Mouse (Mus musculus) erythroblast, embryonic 14.5 days (primary cell): ENCODE data around the gene Zbtb24. TPM values are rescaled to one million over a fixed set of nuclear protein-coding genes. Genes with fewer than 3 reads are reported as not detected.
"Not testable (repeated sequence)": the region's sequence is repeated elsewhere in the genome, so short reads cannot be mapped to it uniquely, and the experiment has no call there.

Experiments used
- H3K27me3 ChIP-seq: 2 replicates; pipeline ENCODE4 v1.6.1; 2012; ENCODE audit warnings: inconsistent platforms; ENCODE audit not compliant: control insufficient read depth
- H3K36me3 ChIP-seq: 2 replicates; pipeline ENCODE4 v1.6.1; 2012; ENCODE audit warnings: mild to moderate bottlenecking, inconsistent platforms; ENCODE audit not compliant: control insufficient read depth
- H3K4me1 ChIP-seq: 2 replicates; pipeline ENCODE4 v1.6.1; 2012; ENCODE audit warnings: inconsistent platforms; ENCODE audit not compliant: control insufficient read depth
- H3K4me3 ChIP-seq: replicated peaks from 2 replicates; pipeline ENCODE3; 2012; ENCODE audit warnings: moderate library complexity, mild to moderate bottlenecking, inconsistent platforms
- H3K9me3 ChIP-seq: 2 replicates; pipeline ENCODE4 v1.6.1; 2012; ENCODE audit warnings: low read length, inconsistent platforms, mixed read lengths; ENCODE audit not compliant: control insufficient read depth
- GATA1 ChIP-seq: IDR thresholded peaks from 2 replicates; pipeline ENCODE4 v1.6.1; 2012; ENCODE audit warnings: low read length, inconsistent platforms, mixed read lengths
- TAL1 ChIP-seq: IDR thresholded peaks from 3 replicates; pipeline ENCODE4 v1.6.1; 2012; ENCODE audit warnings: low read length, inconsistent platforms, mixed read lengths
- polyA plus RNA-seq: library from polyadenylated mRNA; stranded (reverse); fragments of >175 nt; gene quantifications from 2 replicates; pipeline ENCODE4 v1.2.3, GENCODE M21; 2012

The Zbtb24 gene
- polyA plus RNA-seq, 1 experiment: 0.45 TPM

GRCm38 (mm10) chr10:41488877-41489276 lies 38.7 kb downstream of the Zbtb24 start:
- peaks cover 15% of the 10 kb centered on the region; the same call in 1 of the 2 replicates for H3K36me3 ChIP-seq
- H3K27me3 ChIP-seq: peaks cover 39% of the 10 kb centered on the region
- H3K9me3 ChIP-seq: no peaks in the 10 kb centered on the region
- no peak for TF ChIP-seq TAL1
- no peak for TF ChIP-seq GATA1
- peak overlapping the region; percentile 65 for H3K4me3 ChIP-seq
- peaks cover 20% of the 10 kb centered on the region for H3K4me1 ChIP-seq

GRCm38 (mm10) chr10:41489294-41489693 lies 39.1 kb downstream of the Zbtb24 start:
- TF ChIP-seq TAL1 (no peak), GATA1 (no peak)
- H3K36me3 ChIP-seq: peaks cover 15% of the 10 kb centered on the region; the same call in 1 of the 2 replicates
- no peaks in the 10 kb centered on the region for H3K9me3 ChIP-seq
- peaks cover 39% of the 10 kb centered on the region for H3K27me3 ChIP-seq
- peaks cover 20% of the 10 kb centered on the region for H3K4me1 ChIP-seq
- H3K4me3 ChIP-seq: peak overlapping the region; percentile 65

DNA sequence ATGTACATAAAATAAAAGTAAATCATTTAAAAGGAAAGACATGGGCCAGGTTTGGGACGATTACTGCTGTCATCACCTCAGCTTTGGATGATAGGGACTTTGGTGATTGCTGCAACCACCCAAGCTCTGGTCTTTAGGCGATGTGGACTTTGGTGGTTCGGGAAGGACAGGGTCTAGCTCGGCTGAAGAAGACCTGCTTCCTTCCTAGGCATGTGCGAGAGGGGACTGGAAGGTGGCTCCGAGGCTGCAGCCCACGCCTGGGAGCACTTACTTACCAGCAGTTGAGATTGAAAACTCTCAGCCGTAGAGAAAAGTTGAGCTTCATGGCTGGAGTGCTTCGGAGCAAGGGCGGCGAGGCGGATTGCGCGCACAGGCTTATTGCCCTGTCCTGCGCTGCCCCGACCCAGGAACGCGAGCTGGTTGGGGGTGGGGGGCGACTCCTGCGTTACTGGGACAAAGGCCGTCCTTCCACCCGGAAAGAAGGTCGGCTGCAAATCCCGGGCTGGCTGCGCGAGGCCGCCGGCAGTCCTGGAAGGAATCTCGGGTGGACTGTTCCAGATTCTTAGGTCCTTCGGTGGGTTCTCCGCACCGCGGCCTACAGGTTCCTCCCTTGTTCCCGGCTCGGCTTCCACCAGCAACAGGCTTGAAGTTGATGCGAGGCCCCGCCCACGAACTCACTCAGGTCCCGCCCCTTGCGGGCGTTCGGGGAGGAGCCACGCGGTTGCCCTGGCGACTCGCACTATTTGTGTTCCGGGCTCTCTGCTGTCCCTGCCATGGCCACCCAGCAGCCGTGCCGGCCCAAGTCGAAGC lies 39.7 kb downstream of the Zbtb24 start, which contains the start of the genes Smpd2 and Ppil6:
TSS of gene Smpd2 (minus strand) at position 662 of the 810 bp plus-strand sequence.
TSS of gene Ppil6 (plus strand) at position 732 of the 810 bp plus-strand sequence.
- TF ChIP-seq GATA1: no peak
- TF ChIP-seq TAL1: no peak
- Histone ChIP-seq H3K36me3 (peaks cover 15% of the 10 kb centered on the region; the same call in 1 of the 2 replicates), H3K27me3 (peaks cover 39% of the 10 kb centered on the region), H3K4me3 (peak within 1 kb of the TSS; percentile 65), H3K4me1 (peaks cover 20% of the 10 kb centered on the region), H3K9me3 (no peaks in the 10 kb centered on the region)

DNA sequence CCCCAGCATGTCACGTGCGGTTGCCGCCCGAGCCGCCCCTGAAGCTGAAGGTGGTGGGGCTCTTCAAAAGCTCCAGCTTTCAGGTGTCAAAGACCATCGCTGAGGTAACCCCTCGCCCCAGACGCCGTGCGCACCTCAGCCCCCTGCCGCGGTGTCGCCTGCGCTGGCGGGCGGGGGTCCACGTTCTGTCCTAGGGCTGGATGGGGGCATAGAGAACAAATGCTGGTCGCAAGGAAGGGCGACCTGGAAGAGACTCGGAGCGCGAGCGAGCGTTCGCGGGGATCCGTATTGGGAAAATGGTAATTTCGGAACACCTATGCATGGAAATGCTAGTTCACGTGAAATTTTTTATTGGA lies 40.3 kb downstream of the Zbtb24 start:
- Histone ChIP-seq H3K4me3 (peak overlapping the region; percentile 65), H3K9me3 (no peaks in the 10 kb centered on the region), H3K4me1 (peaks cover 20% of the 10 kb centered on the region), H3K36me3 (peaks cover 15% of the 10 kb centered on the region; the same call in 1 of the 2 replicates), H3K27me3 (peaks cover 39% of the 10 kb centered on the region)
- no peak for TF ChIP-seq GATA1
- TF ChIP-seq TAL1: no peak

DNA sequence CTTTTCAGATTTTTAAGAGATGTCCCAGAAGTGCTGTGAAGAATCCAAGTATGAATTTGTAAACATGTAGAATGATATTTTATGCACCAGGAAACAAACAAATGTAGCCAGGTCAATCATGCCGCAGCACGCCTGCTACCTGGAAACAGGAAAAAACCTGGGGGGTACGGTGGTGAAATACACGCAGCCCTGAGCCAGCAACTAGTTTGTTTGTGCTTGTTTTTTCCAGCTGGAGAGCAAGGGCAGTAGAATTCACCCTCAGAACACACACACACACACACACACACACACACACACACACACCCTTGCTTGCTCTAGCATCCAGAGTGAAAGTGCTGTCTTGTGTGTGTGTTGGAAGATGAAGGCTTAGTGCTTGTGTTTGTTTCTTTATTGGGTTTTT lies 40.9 kb downstream of the Zbtb24 start:
- Histone ChIP-seq H3K4me3 (no peak overlapping the region), H3K36me3 (peaks cover 11% of the 10 kb centered on the region; the same call in 1 of the 2 replicates), H3K9me3 (no peaks in the 10 kb centered on the region), H3K4me1 (peaks cover 20% of the 10 kb centered on the region), H3K27me3 (peaks cover 39% of the 10 kb centered on the region)
- TF ChIP-seq GATA1: no peak
- no peak for TF ChIP-seq TAL1

DNA sequence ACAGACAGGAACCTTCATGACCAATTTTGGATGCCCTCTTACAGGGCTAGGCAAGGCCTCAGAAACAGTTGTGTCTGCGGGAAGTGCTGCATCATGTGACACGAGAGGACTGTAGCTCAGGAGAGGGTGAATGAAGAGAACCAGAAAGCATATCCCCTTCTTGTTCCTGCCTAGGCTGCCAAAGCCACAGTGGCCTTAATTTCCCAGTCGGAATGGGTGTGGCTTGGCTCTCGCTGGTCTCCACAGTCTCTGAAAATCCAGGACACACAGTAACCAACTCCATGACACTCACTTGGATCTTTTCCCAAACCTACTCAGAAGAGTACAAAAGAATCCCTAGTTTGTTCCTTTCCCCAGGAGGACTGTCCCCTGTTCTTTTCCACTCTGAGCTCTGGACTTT lies 50.8 kb downstream of the Zbtb24 start:
- TF ChIP-seq GATA1 (no peak), TAL1 (no peak)
- H3K36me3 ChIP-seq: no peaks in the 10 kb centered on the region

DNA sequence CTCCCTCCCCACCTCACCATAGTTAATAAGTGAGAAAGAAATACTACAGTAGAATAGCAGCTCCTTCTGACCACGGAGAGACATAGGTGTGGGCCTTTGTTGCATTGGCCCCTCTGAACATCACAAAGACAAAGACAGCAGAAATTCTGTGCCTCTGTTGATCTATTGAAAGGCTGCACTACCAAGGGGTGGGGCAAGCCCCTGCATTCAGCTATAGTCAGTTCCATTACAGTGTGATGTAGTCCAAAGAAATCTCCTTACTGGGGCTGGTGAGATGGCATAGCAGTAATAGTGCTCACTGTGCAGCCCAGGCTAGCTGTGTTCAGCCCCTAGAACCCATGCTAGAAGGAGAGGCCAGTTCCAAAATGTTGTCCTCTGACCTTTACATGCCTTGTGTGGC lies 54.8 kb downstream of the Zbtb24 start:
- H3K27me3 ChIP-seq: no peaks in the 10 kb centered on the region; the same call in 1 of the 2 replicates
- no peaks in the 10 kb centered on the region; the same call in 1 of the 2 replicates for H3K4me1 ChIP-seq
- no peaks in the 10 kb centered on the region for H3K9me3 ChIP-seq
- no peak overlapping the region for H3K4me3 ChIP-seq
- TF ChIP-seq TAL1 (no peak), GATA1 (no peak)
- H3K36me3 ChIP-seq: no peaks in the 10 kb centered on the region

More for the DNA sequence above, 50.8 kb downstream of the Zbtb24 start:
- H3K4me1 ChIP-seq: no peaks in the 10 kb centered on the region
- no peak overlapping the region for H3K4me3 ChIP-seq
- H3K27me3 ChIP-seq: no peaks in the 10 kb centered on the region; the same call in 1 of the 2 replicates
- H3K9me3 ChIP-seq: no peaks in the 10 kb centered on the region

GRCm38 (mm10) chr10:41505446-41505845 lies 55.3 kb downstream of the Zbtb24 start:
- H3K4me1 ChIP-seq, H3K9me3 ChIP-seq, H3K36me3 ChIP-seq, H3K27me3 ChIP-seq, H3K4me3 ChIP-seq: not testable (repeated sequence)

- no peaks in the 10 kb centered on the region for H3K36me3 ChIP-seq
- no peaks in the 10 kb centered on the region; the same call in 1 of the 2 replicates for H3K27me3 ChIP-seq
- TF ChIP-seq GATA1 (no peak), TAL1 (no peak)
- no peaks in the 10 kb centered on the region; the same call in 1 of the 2 replicates for H3K4me1 ChIP-seq
- no peaks in the 10 kb centered on the region for H3K9me3 ChIP-seq
- no peak overlapping the region for H3K4me3 ChIP-seq
These were observed 59.0 kb downstream of the Zbtb24 start for GRCm38 (mm10) chr10:41509160-41509559.
